Mouse (Mus musculus) G1E (cell line): ENCODE data around the gene Hsd17b3.

Source experiments
- CTCF ChIP-seq: IDR thresholded peaks from 2 replicates; pipeline ENCODE4 v1.5.1; 2012; ENCODE audit warnings: low read depth, low read length, inconsistent platforms, mixed read lengths
- GATA1 ChIP-seq: IDR thresholded peaks from 2 replicates; pipeline ENCODE4 v1.6.1; 2012; ENCODE audit warnings: borderline replicate concordance, low read length, inconsistent platforms, mixed read lengths
- POLR2AphosphoS5 ChIP-seq: IDR thresholded peaks from 2 replicates; pipeline ENCODE4 v1.6.1; 2012; ENCODE audit warnings: low read depth, low read length, inconsistent platforms; ENCODE audit not compliant: insufficient replicate concordance
- TAL1 ChIP-seq: conservative IDR thresholded peaks from 2 replicates; pipeline ENCODE4 v1.6.1; 2012; ENCODE audit warnings: low read depth, low read length, inconsistent platforms, mixed read lengths

DNA sequence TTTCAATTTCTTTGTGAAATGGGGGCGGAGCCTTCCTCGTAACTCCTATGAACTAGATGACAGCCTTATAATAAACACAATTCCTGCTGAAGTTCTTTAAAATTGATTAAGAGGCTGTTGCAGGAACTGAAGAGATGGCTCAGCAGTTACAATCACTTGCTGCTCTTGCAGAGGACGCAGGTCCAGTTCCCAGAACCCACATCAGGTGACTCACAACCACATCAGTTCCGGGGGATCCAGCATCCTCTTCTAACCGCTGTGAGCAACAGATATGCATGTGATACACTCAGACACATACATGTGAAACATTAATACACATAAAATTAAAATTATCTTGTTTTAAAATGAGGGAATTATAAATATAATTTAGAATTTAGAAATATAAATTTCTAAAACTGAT, 11.4 kb downstream of the Hsd17b3 start:
- TF ChIP-seq CTCF = no peak
- no peak for TF ChIP-seq POLR2AphosphoS5
- no peak for TF ChIP-seq TAL1
- no peak for TF ChIP-seq GATA1
